Mouse (Mus musculus) lung, postnatal 4 days (tissue): ENCODE results near the gene Aqp2.

ENCODE experiments used
- DNase-seq, 2 experiments: peaks; one replicate each; pipeline ENCODE4 v3.0.0; 2021

The Aqp2 gene

DNA sequence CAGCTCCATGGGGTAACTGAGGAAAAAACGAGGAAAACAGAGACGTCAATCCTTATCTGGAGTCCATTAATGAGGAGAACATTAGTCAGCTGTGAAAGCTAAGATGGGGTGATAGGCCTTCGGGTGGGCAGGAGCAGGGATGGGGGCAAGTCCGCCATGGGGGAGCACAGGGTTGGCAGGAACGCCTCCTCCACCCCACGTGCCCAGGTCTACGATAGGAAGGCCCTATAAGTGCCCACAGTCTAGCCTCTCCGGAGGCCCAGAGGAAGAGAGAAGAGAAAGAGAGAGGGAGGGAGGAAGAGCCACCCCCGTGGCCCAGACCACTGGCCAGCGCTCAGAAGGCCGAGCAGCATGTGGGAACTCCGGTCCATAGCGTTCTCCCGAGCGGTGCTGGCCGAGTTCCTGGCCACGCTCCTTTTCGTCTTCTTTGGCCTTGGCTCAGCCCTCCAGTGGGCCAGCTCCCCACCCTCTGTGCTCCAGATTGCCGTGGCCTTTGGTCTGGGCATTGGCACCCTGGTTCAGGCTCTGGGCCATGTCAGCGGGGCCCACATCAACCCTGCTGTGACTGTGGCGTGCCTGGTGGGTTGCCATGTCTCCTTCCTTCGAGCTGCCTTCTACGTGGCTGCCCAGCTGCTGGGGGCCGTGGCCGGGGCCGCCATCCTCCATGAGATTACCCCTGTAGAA lies at the start of gene Aqp2:
Aqp2 (plus strand) TSS at position 254 of the 684 bp plus-strand sequence.
- DNase-seq, result no peak

DNA sequence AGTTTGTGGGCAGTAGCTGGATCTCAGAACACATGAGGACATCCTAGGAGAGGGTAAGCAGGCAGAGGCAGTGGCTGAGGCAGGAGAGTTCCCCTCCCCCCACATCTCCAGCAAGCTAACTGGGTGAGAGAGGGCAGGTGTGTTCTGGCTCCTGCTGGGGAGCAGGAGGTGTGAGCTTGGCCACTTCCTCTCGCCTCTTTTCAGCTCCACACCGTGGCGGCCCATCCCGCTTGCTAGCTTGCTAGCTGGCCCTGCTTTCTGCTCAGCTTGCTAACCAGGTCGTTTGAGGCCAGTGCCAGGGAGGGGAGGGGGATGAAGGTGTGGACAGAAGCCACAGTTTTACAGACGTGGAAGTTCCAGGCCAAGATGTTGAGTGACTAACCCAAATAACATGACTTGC lies 47.7 kb upstream of the Aqp2 start:
- DNase-seq, result no peak

DNA sequence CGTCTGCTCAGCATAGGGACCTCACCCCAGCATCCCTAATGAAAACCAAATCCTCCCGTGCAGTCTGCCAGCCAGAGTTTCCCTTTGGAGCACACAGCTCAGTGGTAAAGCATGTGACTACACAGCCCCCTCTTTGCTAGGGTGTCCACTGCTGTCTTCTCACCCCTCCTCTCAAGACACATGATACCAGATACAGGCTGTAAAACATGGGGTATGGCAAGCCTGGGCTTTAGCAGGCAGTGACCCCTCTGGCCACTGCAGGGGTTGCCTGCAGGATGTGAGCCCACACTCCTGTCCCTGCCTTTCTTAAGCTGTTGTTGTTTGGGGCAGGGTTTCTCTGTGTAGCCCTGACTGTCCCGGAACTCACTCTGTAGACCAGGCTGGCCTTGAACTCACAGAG lies 46.8 kb upstream of the Aqp2 start:
- no peak for DNase-seq

DNA sequence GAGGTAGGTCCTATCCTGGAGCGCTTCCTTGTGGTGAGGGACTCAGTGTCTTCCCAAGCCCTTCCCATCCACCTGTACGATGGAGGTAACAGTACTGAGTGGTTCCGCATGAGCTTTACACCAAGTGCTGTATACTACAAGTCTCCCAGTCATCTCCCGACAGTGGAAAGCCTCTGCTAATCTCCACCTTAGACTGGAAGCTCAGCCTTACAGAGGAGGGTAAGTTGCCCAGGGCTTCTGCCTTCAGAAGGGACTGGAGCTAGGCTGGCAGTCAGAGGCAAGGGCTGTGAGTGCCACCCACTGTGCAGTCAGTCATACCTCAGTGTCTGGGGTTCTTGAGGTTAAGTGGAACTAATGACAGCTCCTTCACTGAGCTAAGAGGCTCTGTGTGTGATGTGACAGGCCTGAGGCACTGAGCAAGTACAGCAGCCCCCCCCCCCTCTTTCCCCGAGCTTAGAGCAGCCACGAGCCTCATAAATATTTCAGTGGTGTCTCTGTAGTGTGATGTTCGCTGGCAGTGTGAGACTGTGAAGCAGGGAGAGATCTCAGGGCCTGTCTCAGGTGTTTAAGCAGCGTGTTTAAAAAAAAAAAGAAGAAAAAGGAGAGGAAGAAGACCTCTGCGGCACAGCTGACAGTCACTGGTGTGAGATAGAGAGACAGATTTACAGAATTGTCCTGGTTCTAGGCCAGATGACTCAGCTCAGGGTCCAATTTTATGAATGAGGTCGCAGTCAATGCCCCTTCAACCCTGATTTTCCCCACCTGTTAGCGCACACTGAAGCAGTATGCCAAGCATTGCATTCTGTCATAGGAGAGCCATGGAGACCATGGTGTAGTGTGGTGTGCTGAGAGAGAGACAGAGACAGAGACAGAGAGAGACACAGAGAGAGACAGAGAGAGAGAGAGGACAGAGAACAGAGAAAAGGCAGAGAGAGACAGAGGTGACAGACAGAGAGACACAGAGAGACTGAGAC lies 41.7 kb upstream of the Aqp2 start:
- DNase-seq, result no peak

DNA sequence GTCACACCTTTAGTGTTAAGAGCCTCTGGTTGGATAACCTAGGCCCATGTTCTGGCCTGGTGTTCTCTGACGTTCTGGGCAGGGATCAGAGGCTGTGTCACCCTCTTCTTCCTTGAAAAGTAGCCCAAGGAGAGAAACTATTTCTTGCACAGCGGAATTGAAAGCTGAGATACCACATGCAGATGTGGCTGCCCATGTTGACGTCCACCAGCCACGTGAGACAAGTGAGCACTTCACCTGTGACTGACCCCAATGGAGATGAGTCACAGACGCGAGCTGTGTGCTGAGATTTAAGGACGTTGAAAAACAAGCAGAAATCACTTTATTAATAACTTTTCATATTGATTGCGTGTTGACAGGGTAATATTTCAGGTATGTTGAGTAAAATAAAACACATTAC lies 39.0 kb upstream of the Aqp2 start:
- no peak for DNase-seq

DNA sequence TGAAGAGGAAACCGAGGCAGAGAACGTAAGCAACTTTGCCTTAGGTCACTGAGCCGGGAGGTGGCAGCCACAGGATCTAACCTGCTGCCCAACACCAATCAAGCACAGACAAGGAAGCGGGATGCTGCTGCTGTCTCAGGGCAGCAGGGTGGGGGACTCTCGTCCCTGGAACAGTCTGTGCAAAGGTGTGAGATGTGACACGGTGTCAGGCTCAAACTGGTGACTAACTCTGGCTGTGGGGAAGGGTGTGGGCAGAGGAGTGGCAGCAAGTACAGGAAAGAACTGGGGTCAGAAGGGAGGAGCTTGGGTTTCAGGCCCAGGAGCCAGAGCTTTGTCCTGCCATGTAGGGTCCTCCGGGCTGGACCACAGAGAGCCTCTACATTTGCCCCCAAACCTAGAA lies 34.8 kb upstream of the Aqp2 start:
- DNase-seq, result no peak

DNA sequence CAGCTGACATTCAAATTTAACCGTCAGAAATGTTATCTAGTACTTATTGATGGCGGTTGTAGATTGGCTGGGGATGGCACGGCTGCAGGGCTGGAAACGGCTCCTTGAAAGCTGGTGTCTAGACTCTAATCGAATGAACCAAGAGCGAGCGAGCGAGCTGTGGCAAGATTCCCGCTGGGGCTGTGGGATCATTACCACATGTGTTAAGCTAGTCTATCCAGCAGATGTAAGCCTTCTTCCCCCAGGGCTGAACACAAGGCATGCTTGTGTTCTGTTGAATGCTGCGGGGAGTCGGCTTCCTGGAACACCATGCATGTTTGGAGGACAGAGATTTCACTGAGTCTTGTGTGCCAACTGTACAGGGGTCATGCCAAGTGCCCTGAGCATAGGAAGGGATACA lies 32.3 kb upstream of the Aqp2 start:
- DNase-seq, result peak in 1 of 2 experiments; percentile 49

DNA sequence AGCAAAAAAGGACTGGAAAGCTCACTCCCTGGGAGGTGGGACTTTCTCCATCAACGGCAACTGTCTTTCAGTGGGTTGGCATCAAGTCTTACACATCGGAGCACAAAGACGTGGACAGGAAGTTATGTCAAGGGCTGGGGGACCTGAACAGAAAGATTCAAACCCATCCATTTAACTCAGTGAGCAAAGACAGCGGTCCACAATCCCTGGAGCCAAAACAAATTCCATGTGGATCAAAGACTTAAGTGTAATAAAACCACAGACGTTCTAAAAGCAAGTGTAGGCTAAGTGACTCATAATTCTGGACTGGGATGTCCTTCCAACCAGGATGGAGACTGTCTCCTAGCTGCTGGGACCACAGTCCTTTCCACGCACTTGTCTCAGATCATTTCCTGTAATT lies 31.1 kb upstream of the Aqp2 start:
- DNase-seq, result no peak

DNA sequence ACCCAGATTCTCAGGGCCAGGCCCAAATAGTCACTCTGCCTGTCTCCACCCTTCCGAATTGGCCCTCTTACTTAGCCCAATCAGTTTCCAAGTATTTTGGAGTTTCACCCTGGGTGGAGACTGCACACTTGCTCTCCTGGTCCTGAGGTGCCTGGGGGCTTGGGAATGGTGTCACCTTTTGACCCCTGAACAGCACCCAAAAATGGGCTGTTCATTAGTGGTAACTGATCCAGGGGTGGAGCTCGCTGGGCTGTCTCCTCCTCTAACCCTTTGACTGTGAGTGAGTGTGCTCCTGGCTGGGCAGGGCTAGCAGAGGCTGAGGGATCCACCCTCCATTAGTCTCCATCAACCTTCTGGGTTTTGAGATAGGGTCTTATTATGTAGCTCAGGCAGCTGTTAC lies 29.0 kb upstream of the Aqp2 start:
- no peak for DNase-seq

DNA sequence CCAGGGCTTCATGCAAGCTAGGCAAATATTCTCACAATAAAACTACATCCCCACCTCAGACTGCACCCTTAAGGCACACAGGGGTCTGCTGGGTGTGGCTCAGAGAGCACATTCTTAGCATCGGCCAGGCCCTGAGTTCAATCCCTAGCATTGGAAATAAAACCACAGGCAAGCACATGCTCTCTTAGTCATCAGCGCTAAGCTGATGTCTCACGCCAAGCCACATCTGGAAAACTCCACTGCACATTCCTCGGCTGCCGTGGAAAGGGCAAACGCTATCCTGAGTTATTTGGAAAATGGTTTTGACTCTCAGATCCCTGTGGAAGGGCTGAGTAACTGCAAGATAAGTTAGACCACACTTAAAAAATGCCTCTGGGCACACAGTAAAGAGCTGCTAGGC lies 25.1 kb upstream of the Aqp2 start:
- DNase-seq, result no peak

DNA sequence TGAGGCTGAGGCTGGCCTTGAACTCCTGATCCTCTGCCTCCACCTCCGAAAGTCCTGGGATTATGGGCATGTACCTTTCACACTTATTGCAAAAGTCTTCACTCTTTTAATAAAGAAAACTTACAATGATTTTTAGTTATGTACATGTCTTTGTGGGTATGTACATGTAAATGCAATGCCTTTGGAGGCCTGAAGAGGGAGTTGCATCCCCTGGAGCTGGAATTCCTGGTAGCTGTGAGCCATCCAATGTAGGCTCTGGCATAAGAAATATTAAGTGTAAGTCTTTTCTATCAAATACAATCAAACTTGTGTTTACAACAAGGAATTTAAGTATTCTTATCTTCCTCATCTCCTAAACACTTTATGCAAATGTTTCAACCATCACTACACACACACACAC lies 19.9 kb upstream of the Aqp2 start:
- DNase-seq, result no peak

DNA sequence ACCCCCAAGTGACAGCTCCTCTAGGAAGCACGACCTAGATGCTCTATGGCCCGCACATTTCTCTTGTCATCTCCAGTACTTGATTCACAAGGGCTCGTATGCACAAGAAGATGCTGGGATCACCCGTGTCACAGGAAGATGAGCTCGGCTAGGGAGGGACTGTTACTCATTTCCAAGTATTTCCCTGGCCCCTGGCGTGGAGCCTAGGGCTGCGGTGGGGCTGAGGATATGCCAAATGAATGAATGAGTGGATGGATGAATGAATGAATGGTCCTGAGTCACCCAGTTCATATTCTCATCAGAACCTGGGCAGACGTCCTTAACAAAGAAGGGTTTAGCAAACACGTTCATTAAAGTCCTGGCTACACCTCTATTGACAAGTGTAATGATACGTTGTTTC lies 18.6 kb upstream of the Aqp2 start:
- DNase-seq, result no peak

DNA sequence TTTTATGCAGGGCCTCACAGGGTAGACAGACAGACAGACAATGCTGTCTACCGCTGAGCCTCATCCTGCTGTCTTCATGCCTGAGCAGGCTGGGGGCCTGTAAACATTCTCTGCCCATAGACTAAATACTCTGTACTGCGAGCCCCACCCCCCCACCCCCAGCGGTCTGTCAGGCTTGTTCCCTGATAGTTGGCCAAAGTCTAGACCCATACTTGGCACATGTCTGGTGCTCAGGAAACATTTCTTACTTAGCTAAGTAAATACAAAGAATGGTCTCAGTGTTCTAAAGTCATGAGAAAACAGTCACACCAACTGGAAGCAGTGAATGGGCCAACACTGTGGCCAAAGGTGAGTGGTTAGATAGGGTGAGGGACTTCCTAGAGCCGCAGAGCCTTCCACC lies 11.5 kb upstream of the Aqp2 start:
- DNase-seq, result no peak

DNA sequence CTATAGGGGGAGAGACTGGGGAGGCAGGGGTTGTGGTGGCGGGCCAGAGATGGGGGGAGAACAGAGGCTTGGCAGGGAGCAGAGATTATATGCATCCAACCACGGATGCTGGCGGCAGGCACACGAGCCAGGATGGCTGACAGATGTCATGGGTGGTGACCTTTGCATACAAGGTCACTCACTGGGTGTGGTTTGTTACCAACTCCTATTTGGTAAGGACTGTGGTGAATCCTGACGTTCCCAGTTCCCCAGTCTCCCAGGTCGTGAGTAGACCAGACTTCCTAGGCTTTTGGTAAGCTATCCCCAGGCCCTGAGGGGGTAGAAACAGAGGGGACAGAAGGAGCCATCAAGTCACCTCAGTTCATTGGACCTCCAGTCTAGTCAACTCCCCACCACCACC lies 10.2 kb upstream of the Aqp2 start:
- no peak for DNase-seq

DNA sequence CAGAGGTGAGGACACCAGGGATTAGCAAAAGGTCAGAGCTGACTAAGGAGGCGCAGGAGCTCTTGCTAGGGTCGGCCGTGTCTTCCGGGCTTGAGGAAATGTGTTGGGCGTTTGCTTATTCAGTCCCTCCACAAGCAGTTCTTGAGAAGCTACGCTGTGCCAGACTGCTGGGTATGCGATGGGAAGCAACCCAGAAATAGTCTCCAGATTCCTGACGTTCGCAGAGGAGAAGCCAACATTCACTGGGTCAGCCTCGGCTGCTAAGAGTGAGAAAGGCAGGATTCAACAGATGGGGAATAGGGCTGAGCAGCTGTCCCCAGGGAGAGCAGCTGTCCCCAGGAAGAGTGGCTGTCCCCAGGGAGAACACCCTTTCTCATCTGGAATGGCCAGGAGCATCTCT lies 9.7 kb upstream of the Aqp2 start:
- DNase-seq, result no peak

DNA sequence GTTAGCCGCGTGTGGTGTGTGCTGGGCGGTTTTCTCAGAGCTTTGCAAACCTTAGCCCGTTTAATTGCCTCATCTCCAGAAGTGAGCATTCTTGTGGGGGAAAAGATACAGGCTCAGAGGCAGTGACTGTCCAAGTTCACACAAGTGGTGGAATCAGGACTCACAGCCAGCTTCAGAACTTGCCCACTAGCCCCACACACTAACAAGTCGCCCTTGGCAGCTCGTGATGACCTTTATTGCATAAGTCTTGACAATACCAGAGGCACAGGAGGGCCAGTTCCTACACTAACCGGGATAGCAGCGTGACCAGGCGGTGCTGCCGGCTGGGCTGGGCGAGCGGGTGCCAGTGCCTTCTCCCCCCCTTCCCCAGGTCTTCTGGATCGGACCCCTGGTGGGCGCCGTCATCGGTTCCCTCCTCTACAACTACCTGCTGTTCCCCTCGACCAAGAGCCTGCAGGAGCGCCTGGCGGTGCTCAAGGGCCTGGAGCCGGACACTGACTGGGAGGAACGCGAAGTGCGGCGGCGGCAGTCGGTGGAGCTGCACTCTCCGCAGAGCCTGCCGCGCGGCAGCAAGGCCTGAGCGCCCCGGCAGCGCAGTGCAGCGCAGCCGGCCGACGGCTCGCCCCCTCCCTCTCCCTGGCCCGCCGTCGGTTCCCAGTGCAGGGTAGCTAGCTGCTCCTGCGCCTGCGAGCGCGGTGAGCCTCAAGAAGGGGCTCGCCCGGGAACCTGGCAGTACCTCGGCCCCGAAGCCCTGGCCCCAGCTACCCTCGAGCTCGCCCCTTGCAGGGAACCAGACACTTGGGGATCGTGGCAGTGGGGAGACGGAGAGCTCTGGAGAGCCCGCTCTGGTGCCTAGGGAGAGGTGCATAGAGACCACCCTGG lies 4.8 kb downstream of the Aqp2 start:
- peak; percentile 54 to 61 for DNase-seq

DNA sequence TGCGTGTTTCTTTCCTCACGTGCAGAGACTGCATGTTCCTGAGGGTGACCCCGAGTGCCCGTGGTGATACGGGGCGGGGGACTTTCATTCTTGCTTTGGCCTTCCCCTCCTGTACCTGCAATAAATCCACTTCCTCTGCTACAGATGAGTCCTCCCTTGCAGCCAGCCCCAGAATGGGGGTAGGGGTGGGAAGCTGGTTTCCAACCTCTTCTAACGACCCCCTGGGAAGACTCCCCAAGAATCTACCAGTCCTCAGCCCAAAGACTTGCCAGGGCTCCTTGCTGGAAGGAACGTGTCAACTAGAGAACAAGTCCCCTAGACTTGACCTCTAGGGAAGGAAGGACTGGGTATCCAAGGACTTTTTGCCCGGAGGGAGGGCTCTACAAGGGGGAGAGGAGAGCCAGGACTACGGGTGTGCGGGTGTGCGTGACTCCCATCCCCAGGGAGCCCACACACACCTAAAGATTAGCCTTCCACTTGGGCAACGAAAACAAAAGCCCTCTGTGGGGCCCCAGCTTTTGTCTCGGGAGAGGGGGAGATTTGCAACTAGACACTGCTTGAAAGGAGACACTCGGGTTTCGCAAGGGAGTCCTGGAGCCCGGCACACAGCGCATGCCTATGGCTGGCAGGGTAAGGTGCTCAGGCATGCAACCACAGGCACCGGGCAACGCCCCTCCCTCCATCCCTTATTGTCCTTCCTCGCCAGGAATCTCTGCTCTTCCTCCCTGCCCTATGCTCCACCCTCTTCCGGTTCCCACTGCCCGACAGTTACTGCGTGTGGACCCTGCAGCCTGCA lies 5.8 kb downstream of the Aqp2 start:
- peak; percentile 55 to 71 for DNase-seq

DNA sequence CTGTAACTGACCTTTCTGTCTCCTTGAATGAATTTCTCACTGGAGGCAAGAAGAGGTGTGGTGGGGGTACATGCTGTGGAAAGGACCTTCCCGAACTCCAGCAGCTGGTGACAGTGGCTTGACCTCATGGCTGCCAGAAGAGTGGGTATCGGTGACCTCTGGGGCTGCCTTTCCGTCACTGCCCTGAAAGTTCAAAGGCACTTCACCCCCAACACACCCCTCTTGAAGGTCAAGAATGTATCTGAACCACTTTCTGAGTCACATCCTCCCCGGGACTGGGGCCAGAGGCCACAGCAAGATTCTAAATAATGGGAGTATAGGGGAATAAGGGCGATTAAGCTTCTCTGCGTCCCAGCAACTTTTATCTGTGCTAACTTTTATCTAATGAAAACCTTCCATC lies 6.9 kb downstream of the Aqp2 start:
- DNase-seq, result no peak

DNA sequence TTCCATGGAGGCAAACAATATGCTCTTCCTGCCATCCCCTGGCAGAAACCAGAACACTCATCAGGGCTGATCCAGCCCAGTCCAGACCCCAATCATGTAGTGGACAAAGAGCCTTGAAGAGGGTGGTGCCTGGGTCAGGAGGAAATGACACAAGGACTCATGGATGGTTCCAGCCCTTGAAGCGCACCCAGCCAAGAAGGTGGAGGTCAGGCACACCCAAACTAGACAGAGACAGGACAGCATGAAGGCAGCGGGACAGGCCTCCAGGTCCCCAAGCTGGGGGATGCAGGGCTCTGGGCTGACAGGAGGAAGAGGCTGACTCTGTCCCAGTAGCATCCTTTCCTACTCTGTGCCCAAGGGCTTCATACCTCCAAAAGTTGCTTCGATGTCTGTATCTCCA lies 7.7 kb downstream of the Aqp2 start:
- no peak for DNase-seq

DNA sequence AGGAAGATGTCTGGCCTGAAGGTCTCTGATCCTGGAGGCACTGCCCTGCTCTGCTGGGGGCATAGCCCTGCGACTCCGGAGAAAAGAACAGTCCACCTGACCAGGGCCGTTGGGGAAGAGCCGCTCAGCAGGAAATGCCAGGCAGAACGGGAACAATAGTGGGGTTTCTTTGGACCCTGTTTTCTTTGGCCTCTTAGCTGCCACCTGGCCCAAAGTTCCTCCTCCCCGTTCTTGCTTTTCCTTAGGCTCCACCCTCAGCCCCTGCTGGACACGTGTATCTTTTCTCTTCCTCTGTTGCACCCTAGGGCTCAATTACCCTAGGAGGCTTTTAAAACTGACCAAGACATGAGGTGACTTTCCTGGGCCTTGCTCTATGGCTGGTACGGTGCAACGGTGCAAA lies 10.4 kb downstream of the Aqp2 start:
- no peak for DNase-seq

DNA sequence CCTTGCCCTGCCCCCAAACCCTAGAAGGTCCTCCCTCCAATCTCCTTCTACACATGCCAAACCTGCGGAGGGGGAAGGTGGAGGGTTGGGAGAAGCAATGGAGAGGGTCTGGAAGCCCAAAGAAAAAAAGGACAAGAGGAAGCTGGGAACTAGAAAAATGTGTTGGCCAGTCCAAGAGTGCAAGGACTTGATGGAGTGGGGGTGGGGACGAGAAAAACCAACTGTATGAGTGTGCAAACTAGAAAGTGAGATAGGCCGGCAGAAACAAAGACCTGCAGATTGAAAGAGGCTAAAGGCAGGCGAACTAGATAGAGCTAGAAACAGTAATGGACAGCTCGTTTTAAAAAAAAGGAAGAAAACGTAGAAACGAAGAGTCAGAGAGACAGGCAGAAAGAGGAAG lies 10.8 kb downstream of the Aqp2 start:
- no peak for DNase-seq

DNA sequence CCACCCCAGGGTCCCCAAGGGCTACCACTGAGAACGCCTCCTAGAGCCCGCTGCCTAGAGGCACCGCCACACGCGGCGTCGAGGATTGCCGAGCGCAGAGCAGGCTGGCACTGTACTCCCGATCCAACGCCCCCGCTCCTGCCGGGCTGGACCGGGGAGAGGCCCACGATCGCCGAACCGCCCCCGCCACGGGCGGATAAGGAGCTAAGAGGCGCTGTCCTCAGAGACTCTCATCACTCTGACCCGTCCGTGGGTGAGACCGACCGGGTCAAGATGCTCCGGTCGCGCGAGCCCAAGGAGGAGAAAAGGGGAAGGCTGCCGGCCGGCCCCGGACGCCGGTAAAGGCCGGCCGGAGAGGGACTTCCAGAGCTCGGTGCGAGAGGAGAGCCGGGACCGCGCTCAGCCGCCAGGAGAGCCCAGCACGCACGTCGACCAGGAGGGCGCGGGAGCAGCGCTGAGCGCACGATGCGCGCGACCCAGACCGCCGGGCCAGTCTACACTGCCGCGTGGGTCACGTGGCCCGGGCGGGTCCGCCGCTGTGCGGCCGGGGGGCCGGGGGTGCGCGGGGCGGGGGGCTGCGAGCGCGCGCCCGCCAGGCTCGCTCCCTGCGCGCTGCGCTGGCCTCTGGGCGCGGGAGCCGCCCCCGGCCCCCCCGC lies 11.7 kb downstream of the Aqp2 start, which contains the start of gene Aqp5:
Aqp5 (plus strand) TSS at position 354 of the 656 bp plus-strand sequence.
- DNase-seq, result peak; percentile 56 to 81
